Mouse (Mus musculus) adrenal gland, postnatal 14 days (tissue): ENCODE data around the gene Tmem210. TPM values are rescaled to one million over a fixed set of nuclear protein-coding genes. Genes with fewer than 3 reads are reported as not detected.

Experiments
- DNase-seq: peaks from one replicate; pipeline ENCODE4 v3.0.0; 2021; ENCODE audit warnings: mixed read lengths
- total RNA-seq: library from RNA; stranded (reverse); gene quantifications from 2 replicates; pipeline ENCODE4 v1.2.3, GENCODE M21; 2021

Tmem210 gene
- total RNA-seq, 1 experiment from 2014 or later: not detected

GRCm38 (mm10) chr2:25297093-25297492 lies 9.1 kb downstream of the Tmem210 start:
- DNase-seq: no peak

- DNase-seq: no peak
Measured at GRCm38 (mm10) chr2:25298046-25298445, 10.1 kb downstream of the Tmem210 start.

- DNase-seq: no peak
Measured at GRCm38 (mm10) chr2:25303452-25303851, 15.5 kb downstream of the Tmem210 start.

- DNase-seq: no peak
Measured at GRCm38 (mm10) chr2:25303931-25304656, 16.1 kb downstream of the Tmem210 start.

- DNase-seq: peak; percentile 44
Measured at GRCm38 (mm10) chr2:25304657-25305541, 17.0 kb downstream of the Tmem210 start.

GRCm38 (mm10) chr2:25305587-25306359 lies 17.8 kb downstream of the Tmem210 start:
- no peak for DNase-seq

GRCm38 (mm10) chr2:25310180-25310579 lies 22.2 kb downstream of the Tmem210 start:
- no peak for DNase-seq

- no peak for DNase-seq
Measured at GRCm38 (mm10) chr2:25310969-25311368, 23.0 kb downstream of the Tmem210 start.

GRCm38 (mm10) chr2:25311491-25311891 lies 23.5 kb downstream of the Tmem210 start:
- no peak for DNase-seq

- no peak for DNase-seq
Measured at GRCm38 (mm10) chr2:25318119-25318966, 30.4 kb downstream of the Tmem210 start.

- DNase-seq: peak; percentile 80
Measured at GRCm38 (mm10) chr2:25318971-25319773, 31.2 kb downstream of the Tmem210 start, which contains the start of gene Grin1. Gene Grin1 (minus strand): TSS chr2:25319187.

- no peak for DNase-seq
Measured at GRCm38 (mm10) chr2:25320084-25320483, 32.1 kb downstream of the Tmem210 start.

- DNase-seq: no peak
Measured at GRCm38 (mm10) chr2:25326036-25326435, 38.1 kb downstream of the Tmem210 start.

GRCm38 (mm10) chr2:25328440-25328839 lies 40.5 kb downstream of the Tmem210 start:
- peak; percentile 63 for DNase-seq

- DNase-seq: no peak
Measured at GRCm38 (mm10) chr2:25331470-25331869, 43.5 kb downstream of the Tmem210 start.

GRCm38 (mm10) chr2:25332286-25333160 lies 44.6 kb downstream of the Tmem210 start, which contains the start of gene Man1b1:
Gene Man1b1 (plus strand): TSS chr2:25332338.
- DNase-seq: peak; percentile 100

- no peak for DNase-seq
Measured at GRCm38 (mm10) chr2:25333569-25333968, 45.6 kb downstream of the Tmem210 start.

- no peak for DNase-seq
Measured at GRCm38 (mm10) chr2:25338303-25338702, 50.4 kb downstream of the Tmem210 start.
